Mouse (Mus musculus) bone marrow macrophage, adult 2 months (primary cell): Measurements from ENCODE around the gene Kif18a. TPM values are rescaled to one million over a fixed set of nuclear protein-coding genes. Genes with fewer than 3 reads are reported as not detected.

Experiments used
- H3K27ac ChIP-seq: 2 replicates; pipeline ENCODE4 v1.5.1; 2012; ENCODE audit warnings: low read depth, low read length; ENCODE audit not compliant: insufficient read depth
- H3K4me1 ChIP-seq: 2 replicates; pipeline ENCODE4 v1.6.1; 2012; ENCODE audit warnings: low read length; ENCODE audit not compliant: control insufficient read depth, insufficient read depth
- H3K4me3 ChIP-seq: 2 replicates; pipeline ENCODE4 v1.5.1; 2012; ENCODE audit warnings: mild to moderate bottlenecking, low read length, moderate library complexity; ENCODE audit not compliant: insufficient read depth
- CTCF ChIP-seq: IDR thresholded peaks from 2 replicates; pipeline ENCODE4 v1.5.1; 2012; ENCODE audit warnings: low read depth, mild to moderate bottlenecking, low read length, moderate library complexity
- POLR2A ChIP-seq: IDR thresholded peaks from 2 replicates; pipeline ENCODE4 v1.6.1; 2012; ENCODE audit warnings: mild to moderate bottlenecking, low read depth, low read length, borderline replicate concordance
- polyA plus RNA-seq: library from polyadenylated mRNA; stranded (reverse); fragments of >200 nt; gene quantifications from 2 replicates; pipeline ENCODE4 v1.2.4, GENCODE M21; 2012; ENCODE audit not compliant: missing spikeins, insufficient read depth, insufficient read length

Gene Kif18a
- polyA plus RNA-seq, 1 experiment = 4.8 TPM

GRCm38 (mm10) chr2:109284121-109284520 lies 3.6 kb downstream of the Kif18a start:
- H3K4me3 ChIP-seq = no peak overlapping the region
- no peak overlapping the region for H3K27ac ChIP-seq
- no peak for TF ChIP-seq CTCF
- TF ChIP-seq POLR2A = no peak

GRCm38 (mm10) chr2:109289327-109289726 lies 8.8 kb downstream of the Kif18a start:
- TF ChIP-seq POLR2A (no peak), CTCF (no peak)
- peaks cover 8% of the 10 kb centered on the region for H3K4me1 ChIP-seq
- no peak overlapping the region for H3K4me3 ChIP-seq
- H3K27ac ChIP-seq = no peak overlapping the region

More at GRCm38 (mm10) chr2:109284121-109284520, 3.6 kb downstream of the Kif18a start:
- peaks cover 13% of the 10 kb centered on the region for H3K4me1 ChIP-seq

DNA sequence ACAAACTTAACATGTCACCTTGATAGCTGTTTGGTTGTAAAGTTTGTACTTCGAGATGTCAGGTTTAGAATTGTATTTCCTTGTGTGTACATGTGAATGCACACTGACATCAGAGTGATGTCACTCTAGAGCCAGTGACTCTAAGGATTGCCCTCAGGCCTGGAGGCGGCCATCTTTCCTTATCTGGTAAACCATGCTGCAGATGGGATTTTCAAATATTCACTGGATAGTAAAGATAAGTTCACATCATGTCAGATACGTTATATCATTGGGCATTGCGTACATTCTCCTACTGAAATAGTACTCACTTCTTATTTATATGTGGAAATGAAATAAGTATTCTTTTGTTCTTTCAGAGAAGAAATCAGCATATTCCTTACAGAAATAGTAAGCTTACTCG lies 15.7 kb downstream of the Kif18a start:
- Histone ChIP-seq H3K27ac (no peak overlapping the region), H3K4me3 (no peak overlapping the region), H3K4me1 (no peaks in the 10 kb centered on the region)
- TF ChIP-seq POLR2A (no peak), CTCF (no peak)

GRCm38 (mm10) chr2:109298160-109298559 lies 17.6 kb downstream of the Kif18a start:
- TF ChIP-seq CTCF = no peak
- no peak for TF ChIP-seq POLR2A
- no peaks in the 10 kb centered on the region for H3K4me1 ChIP-seq
- H3K27ac ChIP-seq = no peak overlapping the region
- no peak overlapping the region for H3K4me3 ChIP-seq

DNA sequence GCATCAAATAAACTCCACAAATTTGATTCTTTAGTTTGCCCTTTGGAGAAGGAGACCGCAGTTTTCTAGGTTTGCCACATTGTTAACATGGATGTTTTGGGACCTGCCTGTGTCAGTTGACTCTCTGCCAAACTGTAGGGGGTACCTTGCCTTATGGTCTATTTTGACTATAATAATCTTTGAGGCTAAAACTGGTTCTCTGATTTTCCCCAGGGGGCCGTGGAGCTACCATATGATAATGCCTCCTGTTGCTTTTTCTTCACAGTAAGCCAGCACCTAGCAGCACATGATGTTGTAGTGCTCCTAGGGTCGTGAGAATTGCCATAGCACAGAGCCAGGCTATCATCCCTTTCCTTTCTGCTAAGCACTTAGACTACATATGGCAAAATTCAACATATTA lies 21.7 kb downstream of the Kif18a start:
- no peak overlapping the region for H3K4me3 ChIP-seq
- H3K4me1 ChIP-seq = no peaks in the 10 kb centered on the region
- no peak overlapping the region for H3K27ac ChIP-seq
- TF ChIP-seq CTCF (no peak), POLR2A (no peak)

DNA sequence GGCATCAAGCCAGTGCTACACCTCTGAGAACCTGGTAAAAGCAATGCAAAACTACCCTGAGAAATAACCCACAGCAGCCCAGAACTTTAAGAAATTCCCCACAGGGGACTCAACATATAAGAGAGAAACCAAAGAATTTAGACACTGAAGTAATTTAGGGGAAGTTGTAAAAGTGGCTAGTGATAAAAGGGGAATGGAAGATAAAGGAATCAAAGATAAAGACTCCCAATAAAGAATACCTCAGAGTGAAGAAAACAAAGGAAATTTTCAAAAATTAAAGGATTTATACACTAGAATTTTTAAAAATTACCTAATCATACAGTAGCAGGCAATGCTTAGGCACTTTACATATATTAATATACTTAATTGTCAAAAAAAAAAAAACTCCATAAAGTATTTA lies 23.1 kb downstream of the Kif18a start:
- Histone ChIP-seq H3K4me1 (no peaks in the 10 kb centered on the region), H3K4me3 (no peak overlapping the region), H3K27ac (no peak overlapping the region)
- no peak for TF ChIP-seq CTCF
- TF ChIP-seq POLR2A = no peak

GRCm38 (mm10) chr2:109311369-109311768 lies 30.8 kb downstream of the Kif18a start:
- TF ChIP-seq POLR2A = no peak
- Histone ChIP-seq H3K4me1 (no peaks in the 10 kb centered on the region), H3K27ac (no peak overlapping the region), H3K4me3 (no peak overlapping the region)

GRCm38 (mm10) chr2:109331807-109332206 lies 51.3 kb downstream of the Kif18a start:
- Histone ChIP-seq H3K4me3 (no peak overlapping the region), H3K27ac (no peak overlapping the region), H3K4me1 (no peaks in the 10 kb centered on the region)
- TF ChIP-seq POLR2A (no peak), CTCF (no peak)

DNA sequence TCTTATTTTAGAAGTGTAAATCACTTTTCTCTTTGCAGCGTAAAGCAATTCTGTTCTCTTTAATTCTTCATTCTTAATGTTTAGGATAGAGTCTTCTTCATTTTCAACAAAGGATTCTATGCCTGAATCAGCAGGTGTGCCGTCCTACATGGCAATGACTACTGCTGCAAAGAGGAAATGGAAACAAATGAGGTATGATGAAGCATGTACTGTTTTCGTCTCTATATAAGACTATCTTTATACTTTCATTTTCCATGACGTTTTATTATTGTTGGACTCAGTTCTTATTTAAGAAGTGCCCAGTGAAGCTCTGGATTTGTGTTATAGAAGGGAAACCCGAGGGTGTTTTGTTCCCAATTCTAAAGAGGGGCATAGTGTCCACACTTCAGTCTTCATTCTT lies 53.7 kb downstream of the Kif18a start:
- H3K4me1 ChIP-seq = no peaks in the 10 kb centered on the region
- TF ChIP-seq CTCF = no peak
- H3K27ac ChIP-seq = no peak overlapping the region
- H3K4me3 ChIP-seq = no peak overlapping the region

GRCm38 (mm10) chr2:109335765-109336164 lies 55.2 kb downstream of the Kif18a start:
- TF ChIP-seq CTCF (no peak), POLR2A (no peak)
- H3K27ac ChIP-seq = no peak overlapping the region
- no peak overlapping the region for H3K4me3 ChIP-seq
- H3K4me1 ChIP-seq = no peaks in the 10 kb centered on the region

- Histone ChIP-seq H3K4me3 (no peak overlapping the region), H3K27ac (no peak overlapping the region), H3K4me1 (no peaks in the 10 kb centered on the region)
- TF ChIP-seq POLR2A (no peak), CTCF (no peak)
Measured at GRCm38 (mm10) chr2:109345386-109345785, 64.8 kb downstream of the Kif18a start.
